Mouse (Mus musculus) gastrocnemius, postnatal 4 days (tissue): ENCODE measurements at regions not wholly inside any gene's neighbourhood (a gene's known extent, or its start where the extent isn't known, plus 50 kb on each side); places are given as distances from the start of the nearest gene placed in this dataset.

Source experiments
- DNase-seq, 2 experiments: peaks; one replicate each; pipeline ENCODE4 v3.0.0; 2021 to 2022; ENCODE audit warnings: low spot score in 2 of 2, mixed read lengths in 2 of 2

GRCm38 (mm10) chr13:57286168-57286567 lies 390.4 kb upstream of the Trpc7 start:
- no peak for DNase-seq

GRCm38 (mm10) chr13:57282816-57283215 lies 387.0 kb upstream of the Trpc7 start:
- no peak for DNase-seq

GRCm38 (mm10) chr13:57281941-57282710 lies 386.3 kb upstream of the Trpc7 start:
- no peak for DNase-seq

GRCm38 (mm10) chr13:57281504-57281903 lies 385.7 kb upstream of the Trpc7 start:
- DNase-seq, result peak in 1 of 2 experiments; percentile 16

- no peak for DNase-seq
Observed at GRCm38 (mm10) chr13:57278580-57278979, 382.8 kb upstream of the Trpc7 start.

GRCm38 (mm10) chr13:57277076-57277475 lies 381.3 kb upstream of the Trpc7 start:
- DNase-seq, result no peak

- DNase-seq, result no peak
Observed at GRCm38 (mm10) chr13:57275871-57276270, 380.1 kb upstream of the Trpc7 start.

GRCm38 (mm10) chr13:57273593-57273992 lies 377.8 kb upstream of the Trpc7 start:
- DNase-seq, result no peak

- DNase-seq, result peak in 1 of 2 experiments; percentile 14
Observed at GRCm38 (mm10) chr13:57269614-57270013, 373.8 kb upstream of the Trpc7 start.

GRCm38 (mm10) chr13:57259920-57260319 lies 364.1 kb upstream of the Trpc7 start:
- peak; percentile 45 to 64 for DNase-seq

GRCm38 (mm10) chr13:57259474-57259873 lies 363.7 kb upstream of the Trpc7 start:
- no peak for DNase-seq

- no peak for DNase-seq
Observed at GRCm38 (mm10) chr13:57255920-57256319, 360.1 kb upstream of the Trpc7 start.

GRCm38 (mm10) chr13:57249851-57250250 lies 354.1 kb upstream of the Trpc7 start:
- DNase-seq, result no peak

- DNase-seq, result no peak
Observed at GRCm38 (mm10) chr13:57249401-57249800, 353.6 kb upstream of the Trpc7 start.

- DNase-seq, result peak in 1 of 2 experiments; percentile 16
Observed at GRCm38 (mm10) chr13:57246238-57246963, 350.6 kb upstream of the Trpc7 start.

- no peak for DNase-seq
Observed at GRCm38 (mm10) chr13:57236917-57237316, 341.1 kb upstream of the Trpc7 start.

GRCm38 (mm10) chr13:57236211-57236610 lies 340.4 kb upstream of the Trpc7 start:
- no peak for DNase-seq

- no peak for DNase-seq
Observed at GRCm38 (mm10) chr13:57232906-57233305, 337.1 kb upstream of the Trpc7 start.

GRCm38 (mm10) chr13:57231666-57232065 lies 335.9 kb upstream of the Trpc7 start:
- no peak for DNase-seq

- no peak for DNase-seq
Observed at GRCm38 (mm10) chr13:57230253-57230652, 334.5 kb upstream of the Trpc7 start.

GRCm38 (mm10) chr13:57221092-57221491 lies 325.3 kb upstream of the Trpc7 start:
- DNase-seq, result no peak

- DNase-seq, result no peak
Observed at GRCm38 (mm10) chr13:57216161-57216560, 320.4 kb upstream of the Trpc7 start.

GRCm38 (mm10) chr13:57212251-57212650 lies 316.5 kb upstream of the Trpc7 start:
- DNase-seq, result no peak
